In genomic region chr6:54165246-54165645, GRCm38 (mm10) we compare ENCODE assay signal across 9 mouse cellular contexts.
"Had no signal": no experiment of that assay in that cellular context is flagged by ENCODE, and none has a peak within 500 bp of the region (broad histone marks: within the 10 kb centered on the region; RNA-seq: fewer than 3 reads in every experiment).

No protein-coding gene starts in this region.

- H3K36me3 ChIP-seq: midbrain, embryonic 13.5 days; midbrain, embryonic 15.5 days; neural tube, embryonic 12.5 days; stomach, embryonic 15.5 days had no signal

- H3K4me3 ChIP-seq: megakaryocyte, embryonic 14.5 days; midbrain, embryonic 13.5 days; midbrain, embryonic 15.5 days; neural tube, embryonic 12.5 days; stomach, embryonic 15.5 days had no signal

- ATAC-seq: midbrain, embryonic 13.5 days; midbrain, embryonic 15.5 days had no signal

- H3K9me3 ChIP-seq: megakaryocyte, embryonic 14.5 days; midbrain, embryonic 13.5 days; midbrain, embryonic 15.5 days; neural tube, embryonic 12.5 days; stomach, embryonic 15.5 days had no signal

- H3K27ac ChIP-seq: macrophage; midbrain, embryonic 13.5 days; midbrain, embryonic 15.5 days; neural tube, embryonic 12.5 days; stomach, embryonic 15.5 days; stomach, postnatal 0 days had no signal

- H3K9ac ChIP-seq: liver, postnatal 0 days; lung, embryonic 14.5 days; midbrain, embryonic 13.5 days; midbrain, embryonic 15.5 days; neural tube, embryonic 12.5 days; stomach, embryonic 15.5 days had no signal
